Mouse (Mus musculus): ENCODE results near the gene Tgm3. TPM values are rescaled to one million over a fixed set of nuclear protein-coding genes. Genes with fewer than 3 reads are reported as not detected.

Gene Tgm3
- polyA plus RNA-seq, 1 experiment from 2014 or later = not detected

DNA sequence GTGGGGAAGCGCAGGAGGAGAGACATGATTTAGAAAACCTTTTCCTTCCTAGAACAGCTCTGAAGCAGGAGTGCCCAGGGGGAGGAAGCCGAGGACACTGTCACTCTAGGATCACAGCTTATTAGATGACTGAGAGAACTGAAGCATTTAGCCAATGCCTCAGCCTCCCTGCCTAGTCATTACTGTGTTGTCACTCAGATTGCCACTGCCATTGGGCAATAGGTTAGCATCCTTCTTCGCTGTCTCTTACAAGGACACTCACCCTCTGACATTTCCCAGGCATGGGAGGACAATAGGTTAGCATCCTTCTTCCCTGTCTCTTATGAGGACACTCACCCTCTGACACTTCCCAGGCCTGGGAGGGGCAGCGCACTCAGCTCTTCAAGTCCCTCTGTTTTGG is 31.7 kb downstream of the Tgm3 start:
- 93% methylated on average over 4 of the region's 4 CpGs for whole genome bisulfite sequencing
- Histone ChIP-seq H3K27ac (ENCODE audit: low read depth, low read length) (no peak overlapping the region), H3K36me3 (ENCODE audit: control insufficient read depth, insufficient read depth, low read length) (no peaks in the 10 kb centered on the region), H3K9me3 (ENCODE audit: control insufficient read depth, low read length) (no peaks in the 10 kb centered on the region), H3K4me2 (no peak overlapping the region), H3K4me3 (ENCODE audit: low read depth, low read length) (no peak overlapping the region), H3K4me1 (ENCODE audit: control insufficient read depth, insufficient read depth, low read length) (no peaks in the 10 kb centered on the region), H3K9ac (ENCODE audit: low read length) (no peak overlapping the region), H3K27me3 (ENCODE audit: control insufficient read depth, insufficient read depth, low read length) (no peaks in the 10 kb centered on the region)
- no peak for ATAC-seq (ENCODE audit: low FRiP score)
- no peak for DNase-seq (ENCODE audit: low spot score, missing footprints)

DNA sequence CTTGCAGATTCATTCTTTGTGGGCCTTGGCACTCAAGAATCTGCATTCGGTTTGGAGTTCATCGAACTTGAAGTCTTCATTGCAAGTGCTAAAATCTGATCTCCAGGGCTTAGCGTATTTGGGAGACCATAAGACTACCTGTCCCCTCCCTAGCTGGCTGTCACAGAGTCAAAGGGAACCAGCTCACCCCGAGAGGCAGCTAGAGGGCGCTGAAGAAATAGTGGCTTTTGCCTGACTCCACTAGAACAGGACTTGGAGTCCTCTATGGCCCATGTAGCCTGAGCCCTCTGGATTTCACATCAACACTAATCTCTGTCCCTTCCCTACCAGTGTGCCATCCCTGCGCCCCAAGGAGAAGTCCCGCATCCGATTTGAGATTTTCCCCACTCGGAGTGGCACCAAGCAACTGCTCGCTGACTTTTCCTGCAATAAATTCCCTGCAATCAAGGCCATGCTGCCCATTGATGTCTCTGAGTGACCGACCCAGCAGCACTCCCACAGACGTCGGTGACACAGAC is 35.8 kb downstream of the Tgm3 start:
- H3K4me1 ChIP-seq (ENCODE audit: control insufficient read depth, insufficient read depth, low read length) = no peaks in the 10 kb centered on the region
- no peak overlapping the region for H3K9ac ChIP-seq (ENCODE audit: low read length)
- H3K4me2 ChIP-seq = no peak overlapping the region
- no peak for ATAC-seq (ENCODE audit: low FRiP score)
- H3K27ac ChIP-seq (ENCODE audit: low read depth, low read length) = no peak overlapping the region
- no peak overlapping the region for H3K4me3 ChIP-seq (ENCODE audit: low read depth, low read length)
- no peaks in the 10 kb centered on the region for H3K9me3 ChIP-seq (ENCODE audit: control insufficient read depth, low read length)
- no peaks in the 10 kb centered on the region for H3K27me3 ChIP-seq (ENCODE audit: control insufficient read depth, insufficient read depth, low read length)
- DNase-seq (ENCODE audit: low spot score, missing footprints) = no peak
- H3K36me3 ChIP-seq (ENCODE audit: control insufficient read depth, insufficient read depth, low read length) = no peaks in the 10 kb centered on the region
- 76% methylated on average over 13 of the region's 13 CpGs for WGBS

DNA sequence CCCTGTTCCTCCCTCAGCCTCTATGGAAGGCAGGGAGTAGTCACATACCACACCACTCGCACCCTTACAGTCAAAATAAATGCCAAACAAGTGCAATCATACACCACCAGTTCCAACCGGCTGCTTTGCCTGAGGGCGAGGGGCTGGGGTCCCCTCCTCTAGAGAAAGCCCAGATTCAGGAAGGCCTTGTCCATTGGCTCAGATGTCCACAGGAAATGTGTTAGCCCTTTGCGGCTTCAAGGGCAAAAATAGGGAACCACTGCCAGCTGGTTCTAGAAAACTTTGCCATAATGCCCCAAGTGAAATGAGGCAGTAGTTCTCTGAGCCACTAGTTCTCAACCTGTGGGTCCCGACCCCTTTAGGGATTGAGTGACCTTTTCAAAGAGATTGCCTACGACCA is 36.6 kb downstream of the Tgm3 start:
- H3K9me3 ChIP-seq (ENCODE audit: control insufficient read depth, low read length) = no peaks in the 10 kb centered on the region
- WGBS = 85% methylated on average over 6 of the region's 6 CpGs
- no peaks in the 10 kb centered on the region for H3K4me1 ChIP-seq (ENCODE audit: control insufficient read depth, insufficient read depth, low read length)
- H3K9ac ChIP-seq (ENCODE audit: low read length) = no peak overlapping the region
- no peak overlapping the region for H3K4me2 ChIP-seq
- H3K27ac ChIP-seq (ENCODE audit: low read depth, low read length) = no peak overlapping the region
- no peak overlapping the region for H3K4me3 ChIP-seq (ENCODE audit: low read depth, low read length)
- ATAC-seq (ENCODE audit: low FRiP score) (no peak), DNase-seq (ENCODE audit: low spot score, missing footprints) (no peak)
- H3K36me3 ChIP-seq (ENCODE audit: control insufficient read depth, insufficient read depth, low read length) = no peaks in the 10 kb centered on the region
- no peaks in the 10 kb centered on the region for H3K27me3 ChIP-seq (ENCODE audit: control insufficient read depth, insufficient read depth, low read length)

DNA sequence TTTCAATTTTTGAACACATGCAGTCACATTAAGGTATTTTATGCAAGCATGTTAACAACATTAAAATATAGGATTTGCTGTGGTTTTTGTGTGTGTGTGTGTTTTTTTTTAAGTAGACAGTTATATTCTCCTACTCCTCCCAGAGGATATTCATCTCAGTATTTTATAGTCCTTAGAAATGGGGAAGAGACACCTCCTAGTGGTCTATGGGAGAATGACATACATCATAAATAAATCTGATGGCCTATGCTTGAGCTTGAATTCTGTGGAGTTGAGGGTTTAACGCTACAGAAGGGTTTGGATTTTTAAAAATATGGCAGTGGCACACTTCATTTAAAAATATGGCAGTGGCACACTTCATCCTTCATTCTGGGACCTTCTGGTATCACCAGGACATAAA is 46.0 kb downstream of the Tgm3 start:
- no peaks in the 10 kb centered on the region for H3K4me1 ChIP-seq (ENCODE audit: control insufficient read depth, insufficient read depth, low read length)
- no peak overlapping the region for H3K27ac ChIP-seq (ENCODE audit: low read depth, low read length)
- no peaks in the 10 kb centered on the region for H3K27me3 ChIP-seq (ENCODE audit: control insufficient read depth, insufficient read depth, low read length)
- no peak overlapping the region for H3K4me3 ChIP-seq (ENCODE audit: low read depth, low read length)
- no peaks in the 10 kb centered on the region for H3K36me3 ChIP-seq (ENCODE audit: control insufficient read depth, insufficient read depth, low read length)
- WGBS = 58% methylated on average over 1 of the region's 1 CpGs
- H3K9ac ChIP-seq (ENCODE audit: low read length) = no peak overlapping the region
- no peaks in the 10 kb centered on the region for H3K9me3 ChIP-seq (ENCODE audit: control insufficient read depth, low read length)
- no peak overlapping the region for H3K4me2 ChIP-seq
- ATAC-seq (ENCODE audit: low FRiP score) (no peak), DNase-seq (ENCODE audit: low spot score, missing footprints) (no peak)

DNA sequence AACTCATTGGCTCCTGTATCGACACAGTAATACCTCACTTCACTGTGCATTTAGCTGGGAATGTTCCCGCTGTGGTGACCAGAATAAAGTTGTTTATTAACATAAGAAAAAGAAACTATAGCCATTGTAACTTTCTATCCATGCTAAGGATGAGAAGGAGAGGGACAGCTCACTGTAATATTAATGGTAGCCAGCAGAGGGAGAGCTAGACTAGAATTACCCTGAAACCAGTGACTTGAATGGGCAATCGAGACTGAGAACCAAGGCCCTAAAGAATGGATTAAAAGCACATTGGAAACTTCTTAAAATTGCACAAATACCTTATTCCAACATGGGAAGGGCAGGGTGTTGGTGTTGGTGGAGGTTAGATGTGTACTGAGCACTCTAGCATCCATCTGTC is 56.1 kb downstream of the Tgm3 start:
- Histone ChIP-seq H3K27me3 (ENCODE audit: control insufficient read depth, insufficient read depth, low read length) (no peaks in the 10 kb centered on the region), H3K36me3 (ENCODE audit: control insufficient read depth, insufficient read depth, low read length) (no peaks in the 10 kb centered on the region), H3K4me2 (no peak overlapping the region), H3K9ac (ENCODE audit: low read length) (no peak overlapping the region), H3K9me3 (ENCODE audit: control insufficient read depth, low read length) (no peaks in the 10 kb centered on the region), H3K27ac (ENCODE audit: low read depth, low read length) (no peak overlapping the region), H3K4me3 (ENCODE audit: low read depth, low read length) (no peak overlapping the region), H3K4me1 (ENCODE audit: control insufficient read depth, insufficient read depth, low read length) (no peaks in the 10 kb centered on the region)
- ATAC-seq (ENCODE audit: low FRiP score) = no peak
- 22% methylated on average over 3 of the region's 3 CpGs for WGBS
- DNase-seq (ENCODE audit: low spot score, missing footprints) = peak; percentile 88

DNA sequence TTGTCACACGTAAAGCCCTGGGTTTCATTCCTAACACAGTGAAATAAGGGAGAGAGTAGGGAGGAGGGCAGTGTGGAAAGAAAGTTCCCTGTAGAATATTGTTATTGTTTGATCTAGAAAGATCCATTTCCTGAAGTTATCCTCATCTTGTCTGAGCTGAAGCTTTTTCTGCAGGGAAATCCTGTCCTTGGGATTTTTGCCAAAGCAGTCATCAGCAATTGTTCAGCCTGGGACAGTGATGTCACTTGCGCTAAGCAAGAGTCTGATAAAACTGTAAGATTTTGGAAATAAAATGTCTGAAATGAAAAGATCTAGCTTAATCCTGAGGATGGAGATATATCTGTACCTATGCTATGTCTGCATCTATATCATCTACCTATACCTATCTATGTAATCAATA is 58.2 kb downstream of the Tgm3 start:
- 84% methylated on average over 2 of the region's 2 CpGs for WGBS
- H3K4me3 ChIP-seq (ENCODE audit: low read depth, low read length) = no peak overlapping the region
- no peak overlapping the region for H3K9ac ChIP-seq (ENCODE audit: low read length)
- H3K4me1 ChIP-seq (ENCODE audit: control insufficient read depth, insufficient read depth, low read length) = no peaks in the 10 kb centered on the region
- no peaks in the 10 kb centered on the region for H3K27me3 ChIP-seq (ENCODE audit: control insufficient read depth, insufficient read depth, low read length)
- H3K4me2 ChIP-seq = no peak overlapping the region
- no peaks in the 10 kb centered on the region for H3K36me3 ChIP-seq (ENCODE audit: control insufficient read depth, insufficient read depth, low read length)
- ATAC-seq (ENCODE audit: low FRiP score) (no peak), DNase-seq (ENCODE audit: low spot score, missing footprints) (no peak)
- H3K27ac ChIP-seq (ENCODE audit: low read depth, low read length) = no peak overlapping the region
- no peaks in the 10 kb centered on the region for H3K9me3 ChIP-seq (ENCODE audit: control insufficient read depth, low read length)

Small RNAs within 50 kb of the gene (microRNA-seq; reads per million reads assigned to microRNA genes)
- not detected for gene Mir6339

Other genes starting within 250 kb of the Tgm3 start
- 14.3 and 14.6 TPM in 2 replicates for gene Stk35, start 211.8 kb upstream of the Tgm3 start, polyA plus RNA-seq (2014; fragmentation: Nextera tagmentation; extraction: Ambion mirVana)
- gene Tgm6, start 100.1 kb downstream of the Tgm3 start, polyA plus RNA-seq (2014; fragmentation: Nextera tagmentation; extraction: Ambion mirVana) = not detected in 2 replicates
- 725 and 751 TPM in 2 replicates for gene Snrpb, start 167.1 kb downstream of the Tgm3 start, polyA plus RNA-seq (2014; fragmentation: Nextera tagmentation; extraction: Ambion mirVana)
- gene Tmc2, start 182.8 kb downstream of the Tgm3 start, polyA plus RNA-seq (2014; fragmentation: Nextera tagmentation; extraction: Ambion mirVana) = not detected in 2 replicates

Data from midbrain, embryonic 11.5 days (tissue).